Mouse (Mus musculus): ENCODE data around the gene Ncam1. TPM values are rescaled to one million over a fixed set of nuclear protein-coding genes. Genes with fewer than 3 reads are reported as not detected.

Ncam1 gene
- polyA plus RNA-seq, 1 experiment from 2014 or later = 493 TPM

DNA sequence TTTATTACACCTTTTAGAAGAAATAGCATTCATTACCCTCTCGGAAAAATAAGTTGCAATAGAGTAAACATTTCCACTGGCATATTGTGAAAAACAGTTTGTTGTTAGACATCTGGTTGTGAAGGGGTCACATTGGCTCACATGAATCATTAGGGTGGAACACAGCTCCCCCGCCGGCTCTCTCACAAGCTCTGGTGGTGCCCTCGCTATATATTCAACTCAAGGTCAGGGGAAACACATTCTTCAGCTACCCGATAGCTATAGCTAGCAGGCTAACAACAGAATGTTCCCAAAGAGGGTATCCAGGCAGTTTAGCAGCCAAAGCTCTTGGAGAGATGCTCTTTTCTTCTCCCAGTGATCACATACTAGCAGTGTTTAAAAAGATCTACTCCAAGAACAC, 133.4 kb downstream of the Ncam1 start:
- no peak for ATAC-seq (ENCODE audit: low FRiP score, low read depth)
- H3K27me3 ChIP-seq = no peaks in the 10 kb centered on the region
- H3K4me2 ChIP-seq = no peak overlapping the region
- no peaks in the 10 kb centered on the region for H3K9me3 ChIP-seq
- H3K4me3 ChIP-seq = no peak overlapping the region
- WGBS = 28% methylated on average over 5 of the region's 5 CpGs
- H3K27ac ChIP-seq (replicated peaks) = no peak overlapping the region; the same call in 1 of the 2 replicates
- peaks cover 33% of the 10 kb centered on the region for H3K4me1 ChIP-seq (replicated peaks)
- no peak overlapping the region for H3K9ac ChIP-seq
- H3K36me3 ChIP-seq = 0 out of 2 replicates have a peak, but pooled peaks cover 2% of the 10 kb centered on the region

DNA sequence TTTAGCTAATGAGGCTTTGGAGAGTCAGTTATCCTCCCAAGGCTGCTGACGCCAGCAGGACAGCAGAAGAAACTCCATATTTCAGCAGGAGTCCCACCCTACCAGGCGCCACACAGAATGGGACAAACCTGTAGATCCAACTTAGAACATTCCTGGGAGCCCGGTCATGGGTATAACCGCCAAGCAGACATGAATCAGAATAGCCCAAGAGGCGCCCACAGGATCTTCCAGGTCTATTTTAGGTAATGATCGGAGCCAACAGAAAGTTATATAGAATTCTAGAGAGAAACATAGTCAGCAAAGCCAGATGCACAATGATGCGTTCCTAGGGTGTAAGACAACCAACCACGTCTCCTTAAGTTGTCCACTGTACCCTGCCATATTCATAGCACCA, 134.8 kb downstream of the Ncam1 start:
- WGBS = 90% methylated on average over 8 of the region's 8 CpGs
- H3K27me3 ChIP-seq = no peaks in the 10 kb centered on the region
- no peak overlapping the region for H3K4me2 ChIP-seq
- no peak overlapping the region for H3K9ac ChIP-seq
- H3K4me1 ChIP-seq (replicated peaks) = peaks cover 41% of the 10 kb centered on the region
- H3K9me3 ChIP-seq = no peaks in the 10 kb centered on the region
- no peak overlapping the region for H3K4me3 ChIP-seq
- H3K27ac ChIP-seq (replicated peaks) = peak overlapping the region; percentile 61
- no peaks in the 10 kb centered on the region for H3K36me3 ChIP-seq
- ATAC-seq (ENCODE audit: low FRiP score, low read depth) = no peak

DNA sequence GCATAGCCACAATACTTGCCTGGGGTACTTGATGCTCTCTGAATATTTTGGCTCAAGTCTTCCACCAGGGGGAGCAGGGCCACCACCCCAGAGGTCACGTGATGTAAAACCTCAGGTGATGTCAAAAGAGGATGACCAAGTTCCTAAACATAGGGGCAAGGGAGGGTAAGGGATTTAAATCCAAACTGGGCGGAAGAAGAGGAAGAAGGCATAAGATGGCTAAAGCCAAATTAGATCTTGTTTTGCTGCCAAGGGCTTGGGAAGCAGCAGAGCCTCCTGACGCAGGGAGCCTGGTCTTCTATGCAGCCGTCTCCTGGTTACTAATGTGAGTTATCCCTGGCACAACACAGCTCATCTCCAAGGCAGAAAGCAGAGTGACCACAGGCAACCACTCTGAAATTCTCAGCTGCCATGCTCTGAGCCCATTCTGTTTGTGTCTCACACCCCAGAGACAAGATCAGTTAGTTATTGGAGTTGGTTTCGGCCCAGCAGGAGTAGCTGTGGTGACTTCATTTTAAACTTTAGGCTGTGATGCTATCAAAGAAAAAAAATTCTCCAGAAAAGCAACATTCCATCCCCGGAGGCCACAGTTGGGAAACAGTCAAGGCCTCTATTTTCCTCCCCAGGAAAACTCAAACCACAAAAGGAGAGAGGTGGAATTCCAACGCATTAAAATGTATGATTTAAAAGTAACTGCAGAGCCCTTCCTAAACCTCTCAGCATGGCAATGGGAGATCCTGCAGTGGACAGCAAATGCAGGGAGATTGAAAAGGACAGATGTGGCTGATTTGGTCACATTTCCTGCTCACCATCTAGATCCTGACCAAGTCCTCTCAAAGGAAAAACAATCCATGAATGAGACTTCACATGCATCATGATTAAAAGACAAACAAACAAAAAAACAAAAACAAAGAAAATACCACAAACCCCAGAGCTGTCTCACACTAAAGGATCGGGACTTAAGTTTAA, 135.5 kb downstream of the Ncam1 start:
- H3K4me2 ChIP-seq = no peak overlapping the region
- no peaks in the 10 kb centered on the region for H3K36me3 ChIP-seq
- no peak overlapping the region for H3K4me3 ChIP-seq
- 67% methylated on average over 8 of the region's 8 CpGs for WGBS
- no peaks in the 10 kb centered on the region for H3K9me3 ChIP-seq
- peak overlapping the region; percentile 61 for H3K27ac ChIP-seq (replicated peaks)
- H3K9ac ChIP-seq = no peak overlapping the region
- no peaks in the 10 kb centered on the region for H3K27me3 ChIP-seq
- ATAC-seq (ENCODE audit: low FRiP score, low read depth) = peak; percentile 52; the same call in 1 of the 2 replicates
- H3K4me1 ChIP-seq (replicated peaks) = peaks cover 44% of the 10 kb centered on the region

DNA sequence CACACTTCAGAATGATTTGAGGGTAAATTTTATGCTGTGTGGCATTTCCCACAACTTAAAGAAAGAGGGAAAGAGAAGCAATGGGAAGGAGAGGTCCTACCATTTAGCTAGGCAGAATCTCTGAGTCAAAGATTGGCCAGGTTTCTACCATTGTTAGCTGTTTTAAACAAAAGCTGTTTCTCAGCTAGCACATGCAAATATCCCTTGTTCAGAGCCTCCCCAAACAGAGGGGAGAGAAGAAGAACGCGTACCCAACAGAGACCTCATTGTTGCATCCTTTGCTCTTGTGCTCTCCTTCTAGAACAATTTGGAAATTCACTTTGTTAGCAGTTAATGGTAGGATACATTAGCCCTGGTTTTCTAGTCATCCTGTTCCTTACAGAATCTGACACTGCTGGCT, 137.2 kb downstream of the Ncam1 start:
- 87% methylated on average over 2 of the region's 2 CpGs for WGBS

DNA sequence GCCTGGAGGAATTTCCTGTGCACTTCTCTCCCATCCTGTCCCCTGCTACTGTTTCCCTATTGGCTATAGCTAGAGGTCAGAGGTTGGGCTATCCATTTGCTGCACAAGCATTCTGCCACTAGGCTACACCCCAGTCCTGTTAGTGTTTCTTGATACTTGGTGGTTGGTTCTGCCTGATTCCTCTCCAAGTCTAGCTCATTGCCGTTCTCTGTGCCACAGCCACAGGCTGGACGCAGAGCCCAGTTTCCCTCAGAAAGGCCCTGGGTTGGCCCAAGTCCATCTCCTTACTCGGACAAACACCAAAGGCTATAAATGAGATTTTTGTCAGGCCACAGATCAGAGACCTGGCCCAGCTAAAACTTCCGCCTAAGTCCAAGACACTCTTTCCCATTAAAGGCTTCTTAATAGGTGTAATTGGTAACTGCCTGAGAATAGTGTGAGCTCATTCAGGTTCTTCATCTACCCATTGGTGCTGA, 140.3 kb downstream of the Ncam1 start:
- Histone ChIP-seq H3K36me3 (no peaks in the 10 kb centered on the region), H3K27ac (replicated peaks) (peak overlapping the region; percentile 12; the same call in 1 of the 2 replicates), H3K4me1 (replicated peaks) (peaks cover 35% of the 10 kb centered on the region), H3K9me3 (no peaks in the 10 kb centered on the region), H3K9ac (no peak overlapping the region), H3K4me3 (no peak overlapping the region), H3K27me3 (no peaks in the 10 kb centered on the region), H3K4me2 (no peak overlapping the region)
- 67% methylated on average over 4 of the region's 4 CpGs for WGBS
- ATAC-seq (ENCODE audit: low FRiP score, low read depth) = peak; percentile 55; the same call in 1 of the 2 replicates

More for the DNA sequence above, 137.2 kb downstream of the Ncam1 start:
- Histone ChIP-seq H3K36me3 (no peaks in the 10 kb centered on the region), H3K27ac (replicated peaks) (no peak overlapping the region), H3K9ac (no peak overlapping the region), H3K4me3 (no peak overlapping the region), H3K9me3 (no peaks in the 10 kb centered on the region), H3K27me3 (no peaks in the 10 kb centered on the region), H3K4me2 (no peak overlapping the region), H3K4me1 (replicated peaks) (peaks cover 53% of the 10 kb centered on the region)
- no peak for ATAC-seq (ENCODE audit: low FRiP score, low read depth)

DNA sequence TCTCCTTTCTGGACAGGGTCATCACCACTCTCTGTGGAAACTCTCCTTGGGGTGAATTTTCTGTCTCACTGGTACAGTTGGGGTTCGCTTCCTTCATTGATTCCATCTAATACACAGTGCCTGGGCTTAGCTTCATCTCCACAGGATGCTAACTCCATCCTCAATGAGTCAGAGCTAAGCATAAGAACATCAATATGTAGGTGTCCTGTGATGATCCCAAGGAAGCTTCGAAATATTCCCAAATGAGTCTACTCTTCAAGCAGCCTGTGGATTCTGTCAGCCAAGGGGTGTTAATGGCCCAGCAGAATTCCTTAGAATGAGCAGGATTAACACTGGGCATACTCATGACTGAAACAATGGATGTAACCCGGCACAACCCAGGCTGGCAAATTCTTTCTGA, 144.3 kb downstream of the Ncam1 start:
- H3K36me3 ChIP-seq = no peaks in the 10 kb centered on the region
- no peak overlapping the region for H3K4me2 ChIP-seq
- peaks cover 16% of the 10 kb centered on the region for H3K4me1 ChIP-seq (replicated peaks)
- no peaks in the 10 kb centered on the region for H3K27me3 ChIP-seq
- 81% methylated on average over 3 of the region's 3 CpGs for WGBS
- no peak overlapping the region for H3K9ac ChIP-seq
- no peaks in the 10 kb centered on the region for H3K9me3 ChIP-seq
- H3K27ac ChIP-seq (replicated peaks) = no peak overlapping the region
- no peak overlapping the region for H3K4me3 ChIP-seq
- ATAC-seq (ENCODE audit: low FRiP score, low read depth) = no peak

DNA sequence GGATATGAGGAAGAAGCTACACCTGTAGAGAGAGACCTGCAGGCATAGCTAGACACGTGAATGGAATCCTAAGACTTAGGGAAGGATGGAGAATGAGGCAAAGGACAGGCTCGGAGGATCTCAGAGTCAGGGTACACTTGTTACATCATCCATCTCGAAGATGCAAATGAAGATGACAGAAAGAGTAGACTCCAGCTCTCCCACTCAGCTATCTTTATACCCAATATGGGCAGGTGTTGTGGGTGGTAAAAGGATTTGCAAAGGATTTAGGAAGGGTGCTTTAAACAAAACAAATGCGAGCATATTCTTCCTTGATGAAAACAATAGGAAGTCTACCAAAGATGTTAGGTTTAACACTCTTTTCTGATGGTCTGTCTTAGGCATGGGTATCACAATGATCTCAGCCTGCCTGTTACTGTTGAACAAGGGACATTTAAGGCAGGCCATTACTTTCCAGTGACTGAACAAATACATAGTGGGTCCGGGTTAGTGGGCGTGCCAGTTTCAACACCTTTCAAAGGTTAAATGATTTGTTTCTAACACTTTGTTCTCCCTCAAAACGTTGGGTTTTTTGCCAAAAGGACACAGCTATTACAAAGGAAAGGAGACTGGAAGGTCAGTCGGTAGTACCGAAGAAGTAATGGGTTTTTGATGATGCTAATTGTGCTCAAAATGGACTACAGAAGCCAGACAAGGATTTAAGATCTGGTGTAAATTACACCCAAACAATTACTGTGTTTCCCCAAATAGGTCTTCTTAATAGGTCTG, 145.1 kb downstream of the Ncam1 start:
- no peaks in the 10 kb centered on the region for H3K9me3 ChIP-seq
- no peak overlapping the region for H3K9ac ChIP-seq
- H3K27ac ChIP-seq (replicated peaks) = no peak overlapping the region
- no peak overlapping the region for H3K4me3 ChIP-seq
- 68% methylated on average over 9 of the region's 9 CpGs for whole genome bisulfite sequencing
- no peak for ATAC-seq (ENCODE audit: low FRiP score, low read depth)
- no peak overlapping the region for H3K4me2 ChIP-seq
- no peaks in the 10 kb centered on the region for H3K27me3 ChIP-seq
- H3K36me3 ChIP-seq = no peaks in the 10 kb centered on the region
- H3K4me1 ChIP-seq (replicated peaks) = peaks cover 12% of the 10 kb centered on the region

DNA sequence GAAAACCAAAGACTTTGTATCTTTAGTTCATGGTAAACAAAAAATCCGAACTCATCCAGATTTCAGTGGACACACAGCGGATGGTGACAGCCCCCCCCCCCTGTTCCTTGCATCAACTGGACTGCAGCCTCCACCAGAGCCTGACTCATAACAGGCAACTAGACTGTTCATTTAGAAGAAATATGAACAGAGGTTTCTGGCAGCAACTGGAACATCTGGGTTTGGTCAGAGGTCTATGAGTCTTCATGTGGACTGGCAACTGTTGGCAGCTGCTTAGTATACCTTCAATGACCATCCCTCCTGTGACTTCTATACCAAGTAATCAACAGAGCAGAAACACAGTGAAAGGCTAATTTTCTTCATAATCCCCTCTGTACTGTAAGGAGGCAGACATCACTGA, 154.4 kb downstream of the Ncam1 start:
- Histone ChIP-seq H3K4me3 (no peak overlapping the region), H3K27ac (replicated peaks) (no peak overlapping the region), H3K4me2 (no peak overlapping the region), H3K36me3 (no peaks in the 10 kb centered on the region), H3K9me3 (no peaks in the 10 kb centered on the region), H3K27me3 (no peaks in the 10 kb centered on the region), H3K4me1 (replicated peaks) (peaks cover 21% of the 10 kb centered on the region), H3K9ac (no peak overlapping the region)
- ATAC-seq (ENCODE audit: low FRiP score, low read depth) = no peak
- 94% methylated on average over 2 of the region's 2 CpGs for WGBS

DNA sequence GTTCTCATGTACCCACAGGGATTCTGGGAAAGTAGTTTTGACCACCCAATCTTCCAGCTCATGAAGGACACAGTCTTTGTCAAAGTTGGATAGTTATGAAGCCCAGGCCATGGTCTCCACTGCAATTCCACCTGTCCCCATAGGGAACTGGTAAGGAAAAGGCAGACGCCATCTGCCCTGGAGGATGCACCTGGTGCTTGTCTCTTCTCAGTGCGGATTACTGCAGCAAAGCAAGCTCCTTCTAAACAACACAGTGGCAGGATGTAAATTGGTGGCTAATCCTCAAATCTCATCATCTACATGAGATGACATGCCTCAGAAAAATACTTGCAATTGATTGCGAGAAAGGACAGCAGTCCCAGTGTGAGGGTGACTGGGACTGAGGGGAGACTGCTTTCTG, 158.0 kb downstream of the Ncam1 start:
- H3K9ac ChIP-seq = no peak overlapping the region
- H3K27me3 ChIP-seq = no peaks in the 10 kb centered on the region
- H3K4me3 ChIP-seq = no peak overlapping the region
- 0 out of 2 replicates have a peak overlapping the region, but pooled peaks have one; percentile 32 for H3K27ac ChIP-seq (replicated peaks)
- no peaks in the 10 kb centered on the region for H3K9me3 ChIP-seq
- no peaks in the 10 kb centered on the region for H3K36me3 ChIP-seq
- no peak for ATAC-seq (ENCODE audit: low FRiP score, low read depth)
- peaks cover 41% of the 10 kb centered on the region for H3K4me1 ChIP-seq (replicated peaks)
- 79% methylated on average over 3 of the region's 3 CpGs for WGBS
- no peak overlapping the region for H3K4me2 ChIP-seq

DNA sequence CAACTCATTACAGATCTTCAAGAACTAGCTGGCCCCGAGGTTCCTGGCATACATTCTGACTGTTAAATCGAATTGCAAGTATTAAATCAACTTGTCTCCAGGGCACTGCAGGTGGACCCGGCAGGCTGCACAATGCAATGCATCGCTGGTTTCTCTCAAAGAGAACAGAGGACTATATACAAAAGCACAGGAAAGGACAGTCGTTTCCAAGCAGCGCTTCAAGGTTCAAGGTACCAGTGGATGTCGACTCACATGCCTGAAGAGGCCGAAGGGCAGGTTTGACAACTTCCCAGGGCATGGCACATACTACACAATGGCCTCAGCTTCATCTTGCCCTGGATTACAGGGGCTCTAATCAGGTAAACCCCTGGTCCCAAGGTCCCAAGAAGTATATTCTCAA, 158.6 kb downstream of the Ncam1 start:
- peaks cover 47% of the 10 kb centered on the region for H3K4me1 ChIP-seq (replicated peaks)
- H3K9ac ChIP-seq = no peak overlapping the region
- H3K4me3 ChIP-seq = no peak overlapping the region
- H3K4me2 ChIP-seq = no peak overlapping the region
- H3K27ac ChIP-seq (replicated peaks) = peak overlapping the region; percentile 32; the same call in 1 of the 2 replicates
- H3K27me3 ChIP-seq = no peaks in the 10 kb centered on the region
- no peaks in the 10 kb centered on the region for H3K36me3 ChIP-seq
- ATAC-seq (ENCODE audit: low FRiP score, low read depth) = no peak
- WGBS = 30% methylated on average over 8 of the region's 8 CpGs
- H3K9me3 ChIP-seq = no peaks in the 10 kb centered on the region

DNA sequence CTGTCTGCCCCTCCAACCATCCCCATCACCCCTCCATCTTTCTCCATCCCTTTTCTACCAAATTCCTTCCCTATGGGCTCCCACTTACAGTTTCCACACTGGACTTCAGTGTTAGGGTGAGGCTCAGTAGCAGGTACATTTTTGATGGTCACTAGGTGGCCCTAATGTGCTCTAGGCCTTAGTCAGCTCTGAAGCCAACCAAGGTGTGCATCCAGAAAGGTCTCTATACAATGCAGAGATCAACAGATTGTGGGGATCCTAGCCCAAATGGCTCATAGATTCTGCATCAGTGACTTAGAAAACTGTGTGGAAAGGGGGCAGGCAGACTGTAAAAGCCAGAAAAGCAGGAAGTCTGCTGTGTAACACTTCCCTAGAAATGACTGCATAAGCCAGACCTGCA, 160.8 kb downstream of the Ncam1 start:
- no peaks in the 10 kb centered on the region for H3K9me3 ChIP-seq
- no peak for ATAC-seq (ENCODE audit: low FRiP score, low read depth)
- H3K9ac ChIP-seq = no peak overlapping the region
- no peaks in the 10 kb centered on the region for H3K36me3 ChIP-seq
- H3K27me3 ChIP-seq = no peaks in the 10 kb centered on the region
- peaks cover 49% of the 10 kb centered on the region for H3K4me1 ChIP-seq (replicated peaks)
- H3K4me3 ChIP-seq = no peak overlapping the region
- H3K4me2 ChIP-seq = no peak overlapping the region
- H3K27ac ChIP-seq (replicated peaks) = no peak overlapping the region
